Mouse (Mus musculus): Measurements from ENCODE around the gene Rab11fip3.
"Not testable (repeated sequence)": the region's sequence is repeated elsewhere in the genome, so short reads cannot be mapped to it uniquely, and the experiment has no call there.

Gene Rab11fip3

GRCm38 (mm10) chr17:26080867-26081266 lies 11.5 kb upstream of the Rab11fip3 start:
- DNase-seq: no peak

GRCm38 (mm10) chr17:26078851-26079250 lies 9.5 kb upstream of the Rab11fip3 start:
- no peak for DNase-seq

GRCm38 (mm10) chr17:26075246-26075645 lies 5.9 kb upstream of the Rab11fip3 start:
- no peak for DNase-seq

GRCm38 (mm10) chr17:26070136-26070535 lies 781 bp upstream of the Rab11fip3 start:
- DNase-seq: no peak

DNA sequence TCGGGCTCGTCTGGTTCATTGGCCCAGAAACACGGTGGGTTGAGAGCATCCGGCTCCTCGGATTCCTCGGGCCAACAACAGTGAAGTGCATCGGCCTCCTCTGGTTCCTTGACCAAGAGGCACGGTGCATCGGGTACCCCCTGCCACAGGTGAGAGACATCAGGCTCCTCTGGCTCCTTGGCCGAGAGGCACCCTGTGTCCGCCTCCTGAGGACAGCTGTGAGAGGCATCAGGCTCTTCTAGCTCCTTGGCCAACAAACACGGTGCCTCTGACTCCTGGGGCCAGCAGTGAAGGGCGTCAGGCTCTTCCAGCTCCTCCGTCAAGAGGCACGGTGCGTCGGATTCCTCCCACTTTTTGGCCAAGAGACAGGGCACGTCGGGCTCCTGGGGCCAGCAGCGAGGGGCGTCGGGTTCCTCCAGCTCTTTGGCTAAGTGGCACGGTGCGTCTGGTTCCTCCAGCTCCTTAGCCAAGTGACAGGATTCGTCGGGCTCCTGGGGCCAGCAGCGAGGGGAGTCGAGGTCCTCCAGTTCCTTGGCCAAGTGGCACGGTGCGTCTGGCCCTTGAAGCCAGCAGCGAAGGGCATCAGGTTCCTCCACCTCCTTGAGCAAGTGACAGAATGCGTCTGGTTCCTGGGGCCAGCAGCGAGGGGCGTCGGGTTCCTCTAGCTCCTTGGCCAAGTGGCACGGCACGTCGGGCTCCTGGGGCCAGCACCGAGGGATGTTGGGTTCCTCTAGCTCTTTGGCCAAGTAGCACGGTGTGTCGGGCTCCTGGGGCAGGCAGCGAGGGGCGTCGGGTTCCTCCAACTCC lies 1.1 kb downstream of the Rab11fip3 start:
- peak in 1 of 2 experiments; percentile 28 for DNase-seq

GRCm38 (mm10) chr17:26066488-26067020 lies 2.8 kb downstream of the Rab11fip3 start:
- no peak for DNase-seq

DNA sequence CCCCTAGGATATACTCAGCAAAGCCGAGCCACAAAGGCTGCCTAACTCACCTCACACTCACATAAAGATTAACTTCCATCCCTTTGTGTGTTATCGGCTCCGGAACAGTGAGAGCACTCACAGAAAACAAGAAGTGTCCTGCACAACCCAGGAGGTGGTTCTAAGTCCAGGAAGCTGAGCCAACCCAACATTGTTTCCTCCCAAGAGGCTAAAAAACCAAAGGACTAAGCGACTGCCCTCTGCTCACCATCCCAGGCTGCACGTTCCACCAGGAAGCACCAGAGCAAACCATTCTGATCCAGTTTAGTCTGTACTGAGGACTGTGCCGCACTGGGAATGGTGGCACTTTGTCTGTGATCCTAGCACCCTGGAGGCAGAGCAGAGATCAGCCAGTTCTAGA lies 4.4 kb downstream of the Rab11fip3 start:
- no peak for DNase-seq

GRCm38 (mm10) chr17:26057787-26058567 lies 11.4 kb downstream of the Rab11fip3 start:
- DNase-seq: no peak

DNA sequence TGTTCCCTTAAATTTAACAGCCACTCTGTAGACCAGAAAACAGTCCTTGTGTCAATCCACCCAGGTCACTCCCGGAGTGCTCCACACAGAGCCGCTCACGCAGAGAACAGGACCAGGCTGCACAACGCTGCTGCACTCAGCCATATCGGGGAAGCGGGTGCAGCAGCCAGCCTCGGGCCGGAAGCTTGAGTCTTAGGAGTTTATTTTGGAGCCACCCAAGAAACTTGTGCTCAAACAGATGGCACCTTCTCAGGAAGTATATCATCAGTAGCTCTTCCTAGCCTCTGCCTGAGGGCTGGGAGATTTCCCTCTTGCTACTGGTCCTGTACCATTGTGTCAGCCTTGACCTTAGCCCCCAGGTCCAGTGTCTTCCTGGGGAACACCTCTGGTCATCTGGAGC lies 12.1 kb downstream of the Rab11fip3 start:
- no peak for DNase-seq

GRCm38 (mm10) chr17:26055164-26055563 lies 14.2 kb downstream of the Rab11fip3 start:
- no peak for DNase-seq

DNA sequence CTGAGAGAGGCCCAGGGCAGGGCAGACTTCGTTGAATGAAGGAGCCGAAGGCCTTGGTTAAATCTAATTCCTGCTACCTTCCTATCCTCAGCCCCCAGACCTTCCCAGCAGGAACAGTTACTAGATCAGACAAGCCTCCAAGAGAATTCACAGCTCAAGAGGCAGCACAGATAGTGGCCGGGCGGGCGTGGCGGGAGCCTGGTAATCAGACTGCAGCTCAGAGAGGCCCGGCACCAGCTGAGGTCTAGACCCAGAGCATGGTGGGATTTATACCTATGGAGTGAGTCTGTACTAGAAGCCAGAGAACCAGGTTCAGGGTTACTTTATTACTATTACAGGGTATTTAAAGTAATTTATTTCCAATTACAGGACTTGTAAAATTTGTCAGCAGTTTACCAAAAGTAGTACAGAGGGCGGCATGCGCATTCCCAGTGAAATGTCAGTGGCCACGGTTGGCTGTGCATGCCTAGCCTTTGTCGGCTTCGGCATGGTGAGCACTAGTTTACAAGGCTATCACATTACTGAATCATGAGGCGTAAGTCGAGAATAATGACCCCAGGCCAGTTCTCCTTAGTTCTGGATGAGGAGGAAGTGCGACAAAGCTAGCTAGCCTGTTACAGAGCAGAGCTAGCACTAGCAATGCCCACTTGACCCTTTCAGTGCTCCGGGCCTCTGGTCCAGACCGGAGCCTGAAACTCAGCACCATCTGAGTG lies 15.1 kb downstream of the Rab11fip3 start:
- DNase-seq: no peak

- DNase-seq: no peak
Observed at GRCm38 (mm10) chr17:26052706-26053105, 16.6 kb downstream of the Rab11fip3 start.

GRCm38 (mm10) chr17:26052074-26052473 lies 17.3 kb downstream of the Rab11fip3 start:
- DNase-seq: no peak

- no peak for DNase-seq
Observed at GRCm38 (mm10) chr17:26048118-26048517, 21.2 kb downstream of the Rab11fip3 start.

GRCm38 (mm10) chr17:26046253-26046997 lies 22.9 kb downstream of the Rab11fip3 start:
- DNase-seq: peak; percentile 51 to 61

DNA sequence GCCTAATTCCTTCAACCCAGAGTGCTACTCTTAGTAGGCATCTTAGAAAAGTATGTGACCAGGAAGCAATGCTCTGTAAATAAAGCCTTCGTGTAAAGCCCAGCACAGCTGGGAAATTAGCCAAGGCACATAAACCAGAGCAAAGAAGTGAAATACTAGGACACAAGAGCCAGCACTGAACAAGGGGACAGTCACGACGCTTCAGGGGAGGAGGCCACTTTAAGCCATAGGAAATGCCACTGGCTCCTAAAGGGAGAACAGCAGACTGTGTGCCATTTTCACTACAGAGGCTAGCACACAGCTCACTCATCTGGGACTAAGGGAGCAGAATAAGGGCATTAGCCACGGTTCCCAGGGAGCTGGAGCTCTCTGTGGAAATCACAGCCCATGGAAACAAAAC lies 24.1 kb downstream of the Rab11fip3 start:
- DNase-seq: no peak

DNA sequence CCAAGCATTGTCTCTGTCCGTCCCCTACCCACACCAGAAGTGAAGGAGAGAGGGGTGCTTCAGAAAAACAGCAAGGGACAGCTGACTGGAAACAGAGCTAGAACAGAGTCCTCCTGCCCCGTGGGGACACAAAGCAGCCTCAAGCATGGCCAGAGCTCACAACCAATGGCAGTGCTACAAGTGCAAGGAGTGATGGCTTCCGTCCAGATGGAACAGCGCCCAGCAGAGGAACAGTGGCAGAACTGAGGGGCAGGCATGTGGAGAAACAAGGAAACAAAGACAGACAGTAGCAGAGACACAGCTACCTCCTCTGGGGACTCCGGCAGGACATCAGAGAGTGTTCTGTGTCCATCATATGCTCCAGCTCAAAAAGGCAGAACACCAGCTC lies 26.1 kb downstream of the Rab11fip3 start:
- DNase-seq: peak; percentile 90 to 91

DNA sequence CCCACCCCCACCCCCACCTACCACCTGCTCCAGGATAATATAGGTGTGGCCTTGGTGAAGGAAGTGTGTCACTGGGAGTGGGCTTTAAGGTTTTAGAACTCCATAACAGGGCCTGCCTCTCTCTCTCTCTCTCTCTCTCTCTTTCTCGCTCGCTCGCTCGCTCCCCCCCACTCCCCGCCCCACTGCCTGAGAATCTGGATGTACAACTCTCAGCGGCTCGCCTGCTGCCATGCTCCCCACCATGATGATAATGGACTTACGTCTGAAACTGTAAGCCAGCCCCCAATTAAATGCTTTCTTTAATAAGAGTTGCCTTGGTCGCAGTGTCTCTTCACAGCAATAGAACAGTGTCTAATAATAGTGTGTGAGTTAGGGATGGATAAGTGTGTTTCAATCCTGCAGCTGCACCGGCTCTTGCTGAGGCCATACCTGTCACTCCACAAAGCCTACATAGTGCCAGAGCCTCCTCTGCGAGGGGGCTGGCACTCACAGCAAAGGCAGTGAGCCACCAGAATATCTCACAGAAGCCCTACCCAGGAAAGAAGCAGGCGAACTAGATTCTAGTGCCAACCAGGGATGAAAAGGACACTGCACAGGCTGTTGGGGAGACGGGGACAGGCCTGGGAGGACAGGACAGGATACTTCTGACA lies 26.6 kb downstream of the Rab11fip3 start:
- peak; percentile 47 to 55 for DNase-seq

DNA sequence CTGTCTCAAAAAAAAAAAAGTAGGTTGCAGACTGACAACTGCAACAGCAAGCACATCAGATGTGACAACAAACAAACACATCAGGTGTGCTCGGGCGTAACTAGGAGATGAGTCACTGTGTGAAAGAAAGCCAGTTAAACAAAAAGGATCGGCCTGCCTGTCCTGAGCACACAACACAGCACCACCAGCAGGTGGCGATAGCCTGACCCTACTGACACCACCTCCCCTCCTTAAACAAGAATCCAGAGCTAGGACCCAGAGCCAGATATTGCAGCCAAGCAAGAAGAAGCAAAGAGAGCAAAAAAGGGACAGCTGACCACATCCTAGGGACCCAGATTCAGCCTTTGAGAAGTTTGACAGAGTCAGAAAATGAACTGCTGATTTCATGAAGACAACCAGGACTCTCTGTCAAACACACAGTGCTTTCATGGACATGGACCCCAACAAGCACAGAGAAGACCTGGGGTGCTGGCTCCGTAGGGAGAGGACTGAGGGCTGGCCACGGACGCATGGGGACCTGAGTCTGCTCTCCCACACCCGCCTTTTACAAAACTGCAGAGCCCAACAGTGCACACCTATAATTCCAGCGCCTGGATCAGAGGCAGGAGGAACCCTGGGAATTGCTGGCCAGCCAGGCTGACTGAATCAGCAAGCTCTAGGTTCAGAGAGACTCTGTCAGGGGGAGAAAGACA lies 28.1 kb downstream of the Rab11fip3 start:
- peak; percentile 70 to 75 for DNase-seq

GRCm38 (mm10) chr17:26040711-26041110 lies 28.6 kb downstream of the Rab11fip3 start:
- not testable (repeated sequence) for DNase-seq

- DNase-seq: no peak
Observed at GRCm38 (mm10) chr17:26032037-26032436, 37.3 kb downstream of the Rab11fip3 start.
